Mouse (Mus musculus) spleen, postnatal 4 days (tissue): ENCODE results near the gene Slc43a1.
"Not testable (repeated sequence)": the region's sequence is repeated elsewhere in the genome, so short reads cannot be mapped to it uniquely, and the experiment has no call there.

Experiments
- DNase-seq, 2 experiments: peaks; one replicate each; pipeline ENCODE4 v3.0.0; 2022; ENCODE audit warnings: low spot score in 2 of 2

The Slc43a1 gene

DNA sequence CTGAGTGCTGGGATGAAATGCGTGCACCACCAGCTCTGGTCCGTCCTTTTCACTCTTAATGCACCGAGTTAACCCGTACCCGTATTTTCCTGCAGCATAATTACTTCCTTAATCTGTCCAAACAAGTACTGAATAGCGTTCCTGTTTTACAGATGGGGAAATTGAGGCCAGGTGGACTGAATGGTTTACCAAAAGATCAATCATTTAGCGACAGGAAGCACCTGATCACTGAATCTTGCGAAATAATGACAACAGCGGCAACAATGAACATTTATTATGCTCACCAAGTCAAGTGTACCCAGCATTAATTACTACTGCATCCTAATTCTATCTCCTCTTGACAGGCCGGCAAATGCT, at the start of gene Slc43a1:
Slc43a1 (plus strand) TSS at position 258 of the 357 bp plus-strand sequence.
- no peak for DNase-seq

DNA sequence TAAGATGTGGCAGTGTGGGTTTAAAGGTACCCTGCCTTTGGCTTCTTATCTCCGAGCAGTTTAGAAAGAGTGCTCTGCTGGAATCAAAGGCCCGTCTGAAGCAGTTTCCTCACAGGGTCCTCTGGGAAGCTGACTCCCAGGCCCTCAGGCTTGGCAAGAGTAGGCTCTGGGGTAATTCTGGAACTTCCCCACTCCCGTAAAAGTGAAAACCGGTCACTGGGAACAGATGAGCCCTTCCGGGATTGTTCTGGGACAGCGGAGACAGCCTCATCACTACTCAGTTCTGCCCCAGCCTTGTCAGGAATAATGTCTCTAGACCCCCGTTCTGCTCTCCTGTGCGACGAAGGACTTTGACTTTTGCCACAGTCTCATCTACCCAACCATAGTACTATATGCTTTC, 48.2 kb upstream of the Slc43a1 start:
- no peak for DNase-seq

DNA sequence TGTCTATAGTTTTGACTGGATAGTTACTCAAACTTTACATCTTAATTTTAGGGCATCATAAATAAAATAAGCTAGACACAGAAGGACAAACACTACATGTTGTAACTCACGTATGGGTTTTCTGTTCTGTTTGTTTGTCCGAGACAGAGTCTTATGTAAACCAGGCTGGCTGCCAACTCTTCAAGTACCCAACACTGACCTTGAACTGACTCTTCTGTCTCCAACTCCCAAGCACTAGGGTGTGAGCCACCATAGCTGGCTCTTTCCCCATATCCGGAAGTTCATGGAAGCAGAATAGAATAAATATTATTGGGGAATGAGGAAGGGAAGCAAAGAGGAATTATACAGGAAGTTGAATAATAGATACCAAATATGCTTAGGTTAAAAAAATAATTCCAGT, 46.1 kb upstream of the Slc43a1 start:
- DNase-seq: no peak

DNA sequence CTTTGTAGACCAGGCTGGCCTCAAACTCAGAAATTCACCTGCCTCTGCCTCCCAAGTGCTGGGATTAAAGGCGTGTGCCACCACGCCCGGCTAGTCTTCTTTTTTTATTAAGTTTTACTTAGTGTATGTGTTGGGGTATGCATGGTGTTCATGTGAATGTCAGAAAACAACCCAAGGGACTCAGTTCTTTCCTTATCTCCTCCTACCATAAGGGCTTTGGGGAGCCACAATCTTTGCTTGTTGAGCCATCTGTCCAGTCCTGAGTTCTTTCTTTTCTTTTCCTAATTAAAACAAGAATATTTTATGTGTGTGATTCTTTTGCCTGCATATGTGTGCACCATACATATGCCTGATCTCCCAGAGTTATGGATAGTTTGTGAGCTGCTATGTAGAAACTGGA, 45.5 kb upstream of the Slc43a1 start:
- no peak for DNase-seq

DNA sequence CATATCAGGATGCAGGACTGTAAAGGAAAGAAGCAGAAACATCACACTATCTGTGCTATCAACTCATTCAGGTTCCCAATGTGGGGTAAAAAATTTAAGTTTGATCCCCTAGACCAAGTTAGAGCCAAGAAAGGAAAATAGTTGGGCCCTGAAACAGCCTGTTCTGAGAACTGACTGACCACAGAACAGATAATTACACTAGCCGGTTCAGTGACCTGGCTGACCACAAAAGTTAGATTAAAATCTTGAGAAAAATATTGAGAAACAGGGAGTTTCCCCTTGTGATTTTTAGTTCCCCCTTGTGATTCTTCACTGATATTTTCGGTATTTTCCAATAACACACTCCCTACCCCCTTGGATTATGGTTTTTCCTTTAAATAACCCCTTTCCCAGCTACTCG, 44.8 kb upstream of the Slc43a1 start:
- no peak for DNase-seq

DNA sequence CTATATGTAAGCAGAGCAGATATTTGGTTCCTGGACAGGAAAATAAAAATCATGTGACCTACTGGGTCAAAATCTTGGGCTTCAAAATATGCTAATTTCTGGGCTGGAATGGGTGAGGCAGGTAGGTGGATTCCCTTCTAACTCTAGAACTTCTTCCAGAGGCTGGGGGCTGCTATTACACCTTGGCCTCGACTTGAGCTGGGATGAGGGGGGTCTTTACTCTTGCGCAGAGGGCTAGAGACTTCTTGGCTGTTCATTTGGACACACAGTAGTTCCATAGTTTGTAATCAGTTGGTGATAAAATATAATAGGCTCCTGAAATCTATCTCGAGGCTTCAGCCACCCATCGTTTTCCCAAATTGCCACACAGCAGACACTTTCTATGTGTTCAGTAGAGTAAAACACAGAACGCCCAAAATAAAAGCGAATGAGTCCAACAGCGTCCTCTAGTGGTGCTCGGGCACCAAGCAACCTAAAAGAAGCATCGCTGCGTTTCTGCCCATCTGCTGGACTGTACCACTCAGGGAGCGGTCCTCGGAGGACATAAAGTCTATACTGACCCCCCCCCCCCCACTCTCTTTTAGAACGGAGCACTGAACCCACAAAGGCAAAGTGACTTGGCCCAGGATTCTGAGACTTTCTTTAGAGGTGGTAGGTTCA, 40.7 kb upstream of the Slc43a1 start:
- peak; percentile 86 to 92 for DNase-seq

DNA sequence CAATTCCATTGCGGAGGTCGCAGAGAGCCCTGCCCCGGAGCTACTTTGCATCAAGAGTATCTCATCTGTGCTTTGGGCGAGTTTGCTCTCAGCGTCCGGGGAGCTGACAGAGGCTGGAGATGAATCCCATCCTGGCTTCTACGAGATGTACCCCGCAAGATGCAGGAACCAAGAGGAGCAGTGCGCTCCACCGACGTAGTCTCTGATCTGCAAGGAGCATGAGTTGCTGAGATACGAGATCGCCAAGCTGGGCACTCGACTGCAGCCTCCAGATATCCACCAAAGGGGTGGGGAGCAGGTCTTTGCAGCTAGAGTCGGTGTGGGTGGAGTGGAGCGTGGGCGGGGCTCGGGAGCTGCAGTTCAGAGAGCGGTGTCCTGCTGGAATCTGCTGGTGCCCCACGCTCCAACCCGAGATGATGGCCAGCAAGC, 40.1 kb upstream of the Slc43a1 start, which contains the start of gene Ube2l6:
Ube2l6 (plus strand) TSS at position 336 of the 429 bp plus-strand sequence.
- peak; percentile 91 to 93 for DNase-seq

DNA sequence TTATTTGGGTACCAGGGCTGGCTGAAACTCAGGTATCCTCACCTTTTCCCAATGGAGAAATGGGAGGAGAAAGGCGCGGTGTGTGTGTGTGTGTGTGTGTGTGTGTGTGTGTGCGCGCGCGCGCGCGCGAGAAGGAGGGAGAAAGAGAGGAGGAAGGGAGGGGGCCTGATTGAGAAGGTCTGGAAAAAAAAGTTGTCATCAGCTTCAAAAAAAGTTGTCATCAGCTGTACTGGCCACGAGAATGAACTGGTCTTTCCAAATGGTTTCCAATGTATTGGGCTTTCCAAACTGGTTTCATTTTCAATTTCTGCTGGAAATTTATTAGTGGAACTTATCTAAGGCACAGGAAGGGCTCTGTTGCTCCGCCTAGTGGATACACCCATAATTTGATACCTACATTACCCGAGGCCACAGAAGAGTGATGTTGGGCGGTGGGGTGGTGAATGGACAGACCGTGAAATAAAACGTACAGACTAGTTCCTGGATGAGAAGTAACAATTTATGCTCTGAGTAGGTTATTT, 39.5 kb upstream of the Slc43a1 start:
- DNase-seq: peak; percentile 78 to 85

DNA sequence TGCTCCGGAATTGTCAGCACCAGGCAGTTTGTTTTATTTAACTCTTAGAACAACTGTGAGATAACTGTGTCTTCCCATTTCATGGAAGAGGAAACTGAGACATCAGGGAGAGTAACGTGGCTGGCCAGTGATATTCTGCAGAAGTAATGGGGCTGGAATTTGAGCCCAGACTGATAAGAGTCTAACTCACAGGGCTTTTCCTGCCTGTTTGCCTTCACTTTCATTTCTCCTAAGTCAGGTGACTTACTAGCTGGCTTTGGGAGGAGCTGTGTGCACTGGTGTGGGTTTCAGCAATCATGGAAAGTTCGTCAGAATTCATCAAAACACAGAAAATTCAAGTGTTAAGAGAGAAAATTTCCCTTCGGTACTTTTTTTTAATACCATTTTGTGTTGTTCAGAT, 38.3 kb upstream of the Slc43a1 start:
- DNase-seq: no peak

DNA sequence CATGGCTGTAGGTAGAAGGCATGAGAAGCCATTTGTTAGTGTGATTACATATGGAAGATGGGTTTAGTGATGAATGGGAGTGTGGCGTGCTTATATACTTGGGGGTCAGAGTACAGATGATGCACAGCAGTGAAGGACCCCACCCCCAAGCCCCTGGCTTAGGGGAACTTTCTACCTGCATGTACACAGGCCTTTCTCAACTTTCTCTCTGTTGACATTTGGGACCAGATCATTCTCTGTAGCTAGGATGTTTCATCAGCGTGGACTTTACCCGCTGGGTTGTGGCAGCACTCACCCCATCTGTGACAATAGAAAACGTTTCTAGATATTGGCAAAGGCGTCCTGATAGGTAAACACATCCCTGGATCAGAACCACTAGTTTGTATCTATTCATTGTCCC, 37.4 kb upstream of the Slc43a1 start:
- not testable (repeated sequence) for DNase-seq

DNA sequence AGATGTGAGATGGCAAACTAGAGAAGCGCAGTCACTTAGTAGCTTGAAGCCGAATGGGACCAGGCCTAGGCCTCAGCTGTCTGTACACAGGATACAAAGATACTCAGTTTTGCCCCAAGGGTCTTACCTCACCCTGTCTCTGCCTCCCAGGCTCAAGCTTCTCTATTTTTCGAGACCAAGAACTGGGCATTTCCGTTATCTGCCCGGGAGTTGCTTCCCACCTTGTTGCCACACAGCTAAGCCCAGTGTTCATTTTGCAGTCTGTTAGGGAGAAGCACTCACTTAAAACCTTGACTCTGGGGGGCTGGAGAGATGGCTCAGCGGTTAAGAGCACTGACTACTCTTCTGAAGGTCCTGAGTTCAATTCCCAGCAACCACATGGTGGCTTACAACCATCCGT, 34.7 kb upstream of the Slc43a1 start:
- DNase-seq: no peak

DNA sequence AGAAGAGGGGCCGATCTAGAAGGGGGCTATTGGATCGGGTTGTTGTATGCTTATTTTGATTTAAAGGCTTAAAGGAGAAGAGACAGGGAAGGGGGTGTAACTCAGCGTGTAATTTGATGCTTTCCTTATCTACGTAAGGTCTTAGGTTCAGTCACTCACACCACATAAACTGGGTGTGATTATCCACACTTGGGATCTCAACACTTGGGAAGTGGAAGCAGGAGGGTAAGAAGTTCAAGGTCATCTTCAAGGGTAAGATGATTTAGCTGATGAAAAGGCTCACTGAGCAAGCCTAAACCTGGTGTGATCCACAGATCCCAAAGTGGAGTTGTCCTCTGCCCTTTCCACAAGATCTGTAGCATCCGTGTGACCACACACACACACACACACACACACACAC, 32.1 kb upstream of the Slc43a1 start:
- no peak for DNase-seq

DNA sequence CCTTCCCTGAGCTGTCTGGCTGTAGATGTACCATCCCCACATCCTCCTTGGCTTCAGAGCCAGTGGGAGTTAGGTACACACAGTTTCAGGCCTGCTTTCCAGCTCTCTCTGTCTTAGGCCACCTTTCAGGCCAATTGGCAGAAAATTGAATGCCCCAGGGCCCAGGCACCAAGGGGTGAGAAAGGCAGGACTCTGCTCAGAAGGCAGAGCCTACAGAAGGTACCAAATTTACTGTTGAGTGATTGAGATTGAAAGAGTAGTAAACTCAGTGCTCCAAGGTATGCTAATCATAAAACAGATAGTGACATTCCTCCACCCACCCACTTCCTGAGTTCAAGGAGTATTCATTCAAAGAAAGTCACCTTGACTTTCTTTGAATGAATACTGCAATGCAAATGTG, 29.3 kb upstream of the Slc43a1 start:
- no peak for DNase-seq

DNA sequence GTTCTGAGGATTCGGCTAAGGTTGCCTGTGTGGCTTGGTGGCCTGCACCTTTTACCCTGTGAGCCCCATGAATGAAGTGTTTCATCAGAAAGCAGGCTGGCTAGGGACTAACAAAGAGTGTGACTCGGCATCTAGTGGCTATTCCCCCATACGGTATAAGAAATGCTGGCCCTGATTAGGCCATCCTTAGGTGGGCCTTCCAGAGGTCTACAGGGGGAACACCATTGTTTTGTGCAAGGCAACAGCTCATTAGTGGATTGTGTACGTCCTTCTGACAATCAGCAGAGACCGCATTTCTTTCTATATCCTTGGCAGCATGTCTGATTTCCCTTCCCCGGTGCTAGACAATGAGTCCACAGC, 28.1 kb upstream of the Slc43a1 start:
- DNase-seq: no peak

DNA sequence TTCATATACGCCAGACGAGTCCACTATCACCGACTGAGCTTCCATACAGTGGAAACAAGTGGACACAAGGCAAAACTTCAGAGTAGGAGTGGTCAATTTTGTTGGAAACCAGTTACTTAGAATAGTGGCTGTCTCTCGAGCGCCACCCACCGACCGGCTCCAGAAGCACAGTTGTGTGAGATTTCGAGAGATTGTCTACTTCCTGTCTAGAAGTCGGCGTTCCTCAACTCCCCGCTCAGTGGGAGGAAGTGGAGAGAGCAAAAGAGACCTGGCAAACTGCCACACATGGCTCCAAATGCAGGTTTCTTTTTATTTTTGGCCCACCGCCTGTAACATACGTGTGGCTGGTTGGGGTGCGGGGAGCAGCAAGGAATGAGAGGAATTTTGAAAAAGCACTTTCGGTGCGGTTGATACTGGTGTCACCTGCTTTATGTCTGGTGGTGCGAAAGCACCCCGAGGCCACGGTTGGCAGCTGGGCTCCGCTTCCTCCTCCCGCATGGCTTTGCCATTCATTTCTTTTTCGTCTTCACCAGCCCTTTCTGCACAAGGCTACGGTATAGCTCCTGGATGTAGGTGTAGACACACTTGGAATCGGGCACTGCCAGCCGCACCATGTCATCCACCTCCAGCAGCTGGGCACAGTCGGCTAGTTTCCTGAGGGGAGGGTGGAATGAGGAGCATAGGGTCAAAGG, 27.6 kb upstream of the Slc43a1 start:
- DNase-seq: peak; percentile 91 to 96

DNA sequence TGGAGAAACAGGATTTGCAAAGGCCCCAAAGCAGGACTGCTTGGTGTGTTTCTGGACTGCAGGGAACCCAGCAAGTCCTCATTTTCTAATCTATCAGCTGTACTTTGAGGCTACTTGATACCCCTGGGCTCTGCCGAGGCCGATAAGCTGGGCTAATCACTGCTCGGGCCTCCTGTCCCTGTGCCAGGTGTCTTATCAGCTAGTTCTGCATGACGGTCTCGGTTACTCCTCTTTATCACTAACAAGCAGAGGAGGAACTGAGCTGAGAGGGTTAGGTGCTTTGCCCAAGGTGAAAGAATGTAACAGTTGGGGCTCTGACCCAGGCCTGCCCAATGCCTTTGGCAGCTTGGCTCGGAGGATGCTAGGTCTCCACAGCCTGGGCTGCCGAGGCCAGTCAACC, 26.8 kb upstream of the Slc43a1 start:
- DNase-seq: peak; percentile 89

DNA sequence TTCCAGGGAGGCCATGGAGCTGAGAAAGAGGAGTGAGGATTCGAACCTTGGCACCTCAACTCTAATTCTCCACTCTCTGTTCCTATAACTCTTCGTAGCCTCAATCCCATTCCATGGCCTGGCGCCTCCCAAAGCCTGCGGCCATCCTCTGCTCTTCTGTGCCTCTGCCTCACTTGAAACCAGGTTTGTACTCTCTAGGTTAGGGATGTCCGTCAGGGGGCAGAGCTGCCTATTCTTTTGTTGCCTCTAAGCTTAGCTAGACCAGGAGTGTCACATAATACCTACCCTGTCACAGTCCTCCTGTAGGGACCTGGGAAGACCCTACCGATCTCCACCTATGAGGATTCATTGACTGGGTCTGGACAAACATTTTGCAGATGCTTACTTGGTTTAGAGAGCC, 26.0 kb upstream of the Slc43a1 start:
- no peak for DNase-seq

DNA sequence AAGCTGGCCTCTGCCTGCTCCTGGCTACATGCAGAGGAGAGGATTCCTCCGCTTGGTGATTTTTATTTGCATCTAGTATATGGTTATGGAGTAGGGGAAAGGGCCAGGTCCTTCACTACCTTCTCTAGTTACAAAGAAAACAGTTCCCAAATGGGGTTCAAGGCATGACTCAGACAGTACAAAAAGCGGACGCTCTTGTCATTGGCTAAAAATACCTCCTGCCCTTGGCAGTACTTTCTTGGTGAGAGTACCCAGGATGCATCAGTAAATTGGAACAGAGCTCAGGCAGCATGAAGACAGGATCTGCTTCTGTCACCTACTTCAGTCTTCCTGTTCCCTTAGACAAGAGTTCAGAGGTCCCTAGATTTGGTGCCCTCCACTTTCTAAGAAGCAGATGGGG, 18.8 kb upstream of the Slc43a1 start:
- DNase-seq: no peak

DNA sequence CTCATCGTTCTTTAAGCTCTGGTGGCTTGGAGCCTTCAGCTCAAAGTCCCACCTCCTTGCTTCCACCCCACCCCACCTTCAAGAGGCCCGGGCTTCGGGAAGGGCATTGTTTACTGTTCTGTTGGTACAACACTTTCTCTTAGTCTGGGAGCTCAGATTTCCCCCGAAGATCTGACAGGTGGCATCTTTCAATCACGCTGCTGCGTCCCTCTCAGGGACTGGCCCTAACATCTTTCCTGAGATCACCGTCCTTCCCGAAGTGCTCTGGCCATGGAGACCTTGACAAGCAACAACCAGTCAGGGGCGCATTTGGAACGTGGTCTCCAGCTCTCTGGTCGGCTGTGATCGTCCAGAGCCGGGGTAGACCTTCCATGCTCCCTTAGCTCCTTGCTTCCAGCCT, 16.1 kb upstream of the Slc43a1 start, which contains the start of gene Smtnl1:
Smtnl1 (minus strand) TSS at position 101 of the 400 bp plus-strand sequence.
- DNase-seq: no peak

DNA sequence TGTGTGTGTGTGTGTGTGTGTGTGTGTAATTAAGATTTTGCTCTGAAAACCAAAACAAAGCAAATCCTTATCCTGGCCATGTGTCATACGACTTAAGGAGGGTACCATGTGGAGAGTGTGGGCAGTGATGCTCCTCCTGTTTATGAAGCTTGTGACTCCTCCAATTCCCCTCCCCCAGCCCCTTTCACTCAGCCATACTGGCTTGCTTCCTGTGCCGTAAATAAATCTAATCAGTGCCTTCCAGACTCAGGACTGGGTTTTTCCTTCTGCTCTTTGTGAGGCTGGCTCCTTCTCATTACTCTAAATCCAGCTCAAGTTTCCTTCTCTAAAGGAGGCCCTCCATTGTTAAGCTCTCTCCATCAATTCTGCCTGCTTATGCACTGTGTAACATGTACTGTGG, 15.4 kb upstream of the Slc43a1 start:
- DNase-seq: no peak

DNA sequence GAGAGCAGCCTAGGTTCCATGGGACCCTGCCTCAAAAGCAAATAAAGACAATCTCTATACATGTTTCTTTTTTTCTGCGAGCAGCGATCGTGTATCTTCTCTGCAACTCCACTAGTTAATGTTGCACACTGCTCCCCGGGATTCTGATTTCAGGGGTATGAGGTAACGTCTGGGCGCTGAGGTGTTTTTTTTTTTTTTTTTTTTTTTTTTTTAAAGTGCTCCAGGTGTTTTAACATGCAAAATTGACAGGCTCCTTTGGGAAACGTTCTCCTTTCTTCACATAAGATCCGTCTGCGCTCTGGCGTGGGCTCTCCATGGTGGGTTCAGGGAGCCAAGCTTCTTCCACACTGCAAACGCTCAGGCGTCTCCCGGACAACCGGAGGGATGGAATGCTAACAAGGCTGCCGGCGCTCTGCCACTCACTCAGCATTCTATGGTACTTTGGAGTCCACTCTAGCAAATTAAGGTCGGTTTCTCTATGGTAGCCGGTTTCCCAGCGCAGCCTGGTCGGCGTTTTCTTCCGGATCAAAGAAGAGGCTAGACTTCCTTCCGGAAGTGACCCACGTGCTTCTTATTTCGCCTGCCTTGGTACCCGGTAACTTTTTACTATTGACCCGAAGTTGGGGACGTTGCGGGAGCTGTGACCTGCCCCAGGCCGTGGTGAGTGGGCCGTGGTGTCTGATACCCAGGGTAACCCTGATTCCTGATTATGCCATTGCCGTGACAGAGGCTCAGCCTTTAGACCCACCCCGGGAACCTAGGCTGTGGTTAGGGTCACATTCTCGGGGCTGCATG, 12.0 kb upstream of the Slc43a1 start, which contains the start of gene Timm10:
Timm10 (plus strand) TSS at position 510 of the 795 bp plus-strand sequence.
- peak; percentile 82 to 87 for DNase-seq

DNA sequence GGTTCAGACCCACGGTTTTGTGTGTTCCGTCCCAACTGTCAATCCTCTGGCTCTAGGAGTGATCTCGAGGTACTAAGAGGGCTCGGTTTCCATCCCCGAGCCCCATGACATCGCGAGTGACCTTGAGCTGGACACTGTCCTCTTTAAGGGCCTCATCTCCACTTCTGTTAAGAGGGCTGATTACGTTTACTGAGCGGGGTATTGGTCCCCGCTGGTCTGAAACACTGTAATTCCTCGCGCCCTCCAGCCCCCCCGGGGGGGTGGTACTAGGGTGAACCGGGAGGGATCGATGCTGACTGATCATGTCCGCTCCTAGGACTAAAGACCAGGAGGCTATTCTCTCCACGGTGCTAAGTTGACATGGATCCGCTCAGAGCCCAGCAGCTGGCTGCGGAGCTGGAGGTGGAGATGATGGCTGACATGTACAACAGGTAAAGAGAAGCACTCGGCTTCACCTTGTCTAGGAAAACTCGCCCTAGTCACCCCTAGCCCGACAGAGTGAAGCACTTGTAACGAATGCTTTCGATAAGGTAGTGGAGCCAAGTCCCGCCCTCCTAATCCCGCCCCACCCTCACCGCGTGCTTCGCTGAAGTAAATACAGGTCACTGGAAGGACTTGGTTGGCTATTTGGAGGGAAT, 11.2 kb upstream of the Slc43a1 start:
- peak; percentile 59 to 76 for DNase-seq
